Comparison of ENCODE assay signal across 23 mouse cellular contexts in the genomic region with DNA sequence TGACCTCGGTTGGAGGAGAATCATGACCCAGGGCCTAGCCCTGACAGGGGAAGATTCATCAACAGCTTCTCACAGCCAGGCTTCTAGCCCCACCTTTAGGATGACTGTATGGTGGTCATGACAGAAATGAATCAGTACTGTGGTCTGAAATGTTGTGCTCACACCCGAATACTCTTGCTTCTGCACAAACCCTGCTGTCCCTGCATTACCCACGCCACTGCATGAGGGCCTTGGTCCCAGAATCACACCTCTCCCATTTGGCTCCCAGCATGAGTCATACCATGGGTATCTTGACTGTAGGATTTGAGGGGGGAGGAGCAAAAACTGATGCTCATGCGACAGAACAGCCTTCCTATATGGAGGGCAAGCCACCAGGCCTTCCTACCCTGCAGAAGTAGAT. TPM values are rescaled to one million over a fixed set of nuclear protein-coding genes. Genes with fewer than 3 reads are reported as not detected.
A peak's percentile ranks its signal among the peaks of the same experiment; 100 is the strongest.
DNase-seq lines count a peak whose midpoint lies in the region; ATAC-seq and TF ChIP-seq lines count a peak whose summit lies in the region.
"Had no signal": no experiment of that assay in that cellular context is flagged by ENCODE, and none has a peak within 500 bp of the region (broad histone marks: within the 10 kb centered on the region; RNA-seq: fewer than 3 reads in every experiment).

No protein-coding gene starts in this region.

- no peak overlapping the region for H3K9ac ChIP-seq in heart, adult 2 months (ENCODE audit: low read depth, low read length)
- H3K9ac ChIP-seq in heart, embryonic 11.5 days (ENCODE audit: low read depth, low read length) = no peak overlapping the region
- no peak overlapping the region for H3K9ac ChIP-seq in neural tube, embryonic 15.5 days (replicated peaks)
- H3K9ac ChIP-seq: forebrain, postnatal 0 days; hindbrain, embryonic 14.5 days; intestine, embryonic 15.5 days; limb, embryonic 15.5 days; stomach, embryonic 15.5 days had no signal

- ATAC-seq in heart, embryonic 11.5 days (replicated peaks; ENCODE audit: insufficient number of reproducible peaks, low FRiP score, low TSS enrichment) = no peak
- no peak for ATAC-seq in neural tube, embryonic 15.5 days (ENCODE audit: low FRiP score)
- ATAC-seq: forebrain, postnatal 0 days; intestine, embryonic 15.5 days had no signal

- H3K4me1 ChIP-seq in heart, adult 2 months (ENCODE audit: control insufficient read depth, insufficient read depth, low read length) = no peaks in the 10 kb centered on the region; the same call in 1 of the 2 replicates
- H3K4me1 ChIP-seq in heart, embryonic 11.5 days (ENCODE audit: control insufficient read depth, insufficient read depth, low read length) = no peaks in the 10 kb centered on the region
- peaks cover 3% of the 10 kb centered on the region; the same call in 1 of the 2 replicates for H3K4me1 ChIP-seq in neural tube, embryonic 15.5 days
- H3K4me1 ChIP-seq: forebrain, embryonic 10.5 days; intestine, embryonic 15.5 days; limb, embryonic 15.5 days; stomach, embryonic 15.5 days had no signal

- no peak overlapping the region for H3K4me2 ChIP-seq in heart, embryonic 11.5 days
- no peak overlapping the region for H3K4me2 ChIP-seq in neural tube, embryonic 15.5 days
- H3K4me2 ChIP-seq: hindbrain, embryonic 14.5 days; intestine, embryonic 15.5 days; limb, embryonic 15.5 days; stomach, embryonic 15.5 days had no signal

- H3K27me3 ChIP-seq in heart, adult 2 months (ENCODE audit: control insufficient read depth, insufficient read depth, low read length) = no peaks in the 10 kb centered on the region
- no peaks in the 10 kb centered on the region for H3K27me3 ChIP-seq in heart, embryonic 11.5 days (ENCODE audit: control insufficient read depth, insufficient read depth, low read length)
- H3K27me3 ChIP-seq in neural tube, embryonic 15.5 days (replicated peaks) = no peaks in the 10 kb centered on the region
- H3K27me3 ChIP-seq: intestine, embryonic 15.5 days; limb, embryonic 15.5 days; stomach, embryonic 15.5 days had no signal

- TF ChIP-seq EP300 in heart, adult 2 months (IDR thresholded peaks at IDR 0.05; ENCODE audit: insufficient read depth, low read depth, low read length) = no peak

- H3K9me3 ChIP-seq in heart, embryonic 11.5 days (replicated peaks; ENCODE audit: control insufficient read depth, low read length) = no peaks in the 10 kb centered on the region
- H3K9me3 ChIP-seq in neural tube, embryonic 15.5 days (replicated peaks) = no peaks in the 10 kb centered on the region
- H3K9me3 ChIP-seq: forebrain, embryonic 10.5 days; intestine, embryonic 15.5 days; limb, embryonic 15.5 days; stomach, embryonic 15.5 days had no signal

- no peak overlapping the region for H3K27ac ChIP-seq in heart, adult 2 months
- H3K27ac ChIP-seq in heart, embryonic 11.5 days (ENCODE audit: low read depth, low read length) = no peak overlapping the region
- no peak overlapping the region for H3K27ac ChIP-seq in neural tube, embryonic 15.5 days (replicated peaks)
- H3K27ac ChIP-seq: forebrain, embryonic 10.5 days; hindbrain, embryonic 14.5 days; intestine, embryonic 15.5 days; limb, embryonic 15.5 days; stomach, embryonic 15.5 days had no signal

- H3K36me3 ChIP-seq in heart, adult 2 months (ENCODE audit: control insufficient read depth, insufficient read depth, low read length) = no peaks in the 10 kb centered on the region
- no peaks in the 10 kb centered on the region for H3K36me3 ChIP-seq in heart, embryonic 11.5 days (ENCODE audit: control insufficient read depth, insufficient read depth, low read length)
- H3K36me3 ChIP-seq in neural tube, embryonic 15.5 days = peaks cover 8% of the 10 kb centered on the region; the same call in 1 of the 2 replicates
- H3K36me3 ChIP-seq: forebrain, embryonic 10.5 days; intestine, embryonic 15.5 days; limb, embryonic 15.5 days; stomach, embryonic 15.5 days had no signal

- peak; percentile 18 for TF ChIP-seq CTCF in heart, adult 2 months (IDR thresholded peaks at IDR 0.05)

- H3K79me2 ChIP-seq in heart, adult 2 months (replicated peaks; ENCODE audit: control insufficient read depth, insufficient read depth, low read length) = no peaks in the 10 kb centered on the region

- no peak for TF ChIP-seq POLR2A in heart, adult 2 months (IDR thresholded peaks at IDR 0.05; ENCODE audit: insufficient read depth, low read depth, low read length)

- H3K4me3 ChIP-seq in heart, adult 2 months = no peak overlapping the region
- H3K4me3 ChIP-seq in heart, embryonic 11.5 days (ENCODE audit: low read depth, low read length) = no peak overlapping the region
- no peak overlapping the region for H3K4me3 ChIP-seq in neural tube, embryonic 15.5 days (replicated peaks)
- H3K4me3 ChIP-seq: forebrain, embryonic 10.5 days; intestine, embryonic 15.5 days; limb, embryonic 15.5 days; stomach, embryonic 15.5 days had no signal

- WGBS in heart, adult 2 months = 56% methylated on average over 4 of the region's 4 CpGs
- WGBS in heart, embryonic 11.5 days (ENCODE audit: insufficient replicate concordance) = 65% methylated on average over 4 of the region's 4 CpGs
- WGBS in neural tube, embryonic 15.5 days = 85% methylated on average over 4 of the region's 4 CpGs

- peak; percentile 52 for DNase-seq in adrenal gland, adult 2 months
- DNase-seq in adrenal gland, adult 18-20 months (ENCODE audit: low spot score in 2 of 2) = no peak
- no peak for DNase-seq in heart, adult 2 months
- peak; percentile 64 for DNase-seq in right cerebral cortex, adult 18-20 months
- no peak for DNase-seq in right cerebral cortex, postnatal 14 days
- DNase-seq in brain, adult 2 months (ENCODE audit: low read depth, low spot score) = peak; percentile 84
- DNase-seq: B cell, adult 2 months; cerebellum, postnatal 36 days; forebrain, postnatal 0 days; gastrocnemius, postnatal 10 days; heart, adult 11 months; heart, postnatal 36 days; retina, postnatal 1 day; thymus, adult 2 months had no signal

- intact Hi-C loops in heart, adult 2 months (cut with DNase I) = no loop called here

RNA-seq across cellular contexts. Expression of a gene that starts 50.7 kb away (rescaled TPM):
- total RNA-seq in adrenal gland, adult 2 months (2021) = 1 to 10 TPM; 1.9 to 2.9 TPM
- polyA plus RNA-seq in adrenal gland, adult 2 months (2012; rRNA removed) = 11.8 and 21.4 TPM in 2 replicates
- total RNA-seq in adrenal gland, adult 18-20 months (2021) = 1 to 10 TPM; 3.7 to 3.8 TPM
- under 1 TPM; 0.55 to 0.66 TPM for total RNA-seq in heart, adult 2 months (2021)
- 0.92 and 0.97 TPM in 2 replicates for polyA plus RNA-seq in heart, adult 2 months (2012; rRNA removed)
- polyA plus RNA-seq in heart, embryonic 11.5 days (2014; fragmentation: Nextera tagmentation; extraction: Ambion mirVana) = 0.04 TPM in 1 of 2 replicates, not detected in the other
- polyA plus RNA-seq in neural tube, embryonic 15.5 days (2015; fragmentation: Nextera tagmentation; extraction: Ambion mirVana) = 21.3 and 23.7 TPM in 2 replicates
- polyA plus RNA-seq: heart, embryonic 14.5 days; liver, embryonic 16.5 days had no signal

Comparison
In these comparisons a context has a peak if more than half of its experiments do, and no peak if none do; other contexts are left out.
1. DNase-seq: peak in adrenal gland, adult 2 months (single experiment), right cerebral cortex, adult 18-20 months (single experiment) and brain, adult 2 months (single experiment); none in adrenal gland, adult 18-20 months (0 of 2), heart, adult 2 months (0 of 2) and right cerebral cortex, postnatal 14 days (single experiment).